Mouse (Mus musculus): Measurements from ENCODE around the gene Nudt17. TPM values are rescaled to one million over a fixed set of nuclear protein-coding genes. Genes with fewer than 3 reads are reported as not detected.

The Nudt17 gene
- total and polyA plus RNA-seq, 3 experiments, result 0.21 to 1.9 (median 1.0) TPM

GRCm38 (mm10) chr3:96729403-96729784, 21.0 kb upstream of the Nudt17 start:
- in situ Hi-C loops (cut with MboI; ENCODE audit: low pct_ligation_motif_present, low pct_unique_long_range_greater_than_20kb, low sequenced_read_pairs), result no loop called here
- Histone ChIP-seq H3K4me2 (ENCODE audit: insufficient read depth, low read depth, poor library complexity, severe bottlenecking) (peak overlapping the region; percentile 99; the same call in 1 of the 2 replicates), H3K36me3 (replicated peaks in 1 of 2; ENCODE audit: control insufficient read depth in 1 of 2, insufficient read depth in 1 of 2, low read length in 1 of 2) (peaks cover 4 to 21% of the 10 kb centered on the region in 2 experiments), H3K9me3 (replicated peaks; ENCODE audit: low read length) (no peaks in the 10 kb centered on the region), H3K27me3 (replicated peaks) (no peaks in the 10 kb centered on the region), H3K27ac (ENCODE audit: insufficient read depth, low read depth) (no peak overlapping the region), H3K9ac (ENCODE audit: insufficient read depth, low read depth) (no peak overlapping the region; the same call in 1 of the 2 replicates), H3K4me3 (replicated peaks in 1 of 3; ENCODE audit: low read depth in 2 of 3, low read length in 2 of 3, poor library complexity in 1 of 3) (peak overlapping the region in 2 of 3 experiments; percentile 91 to 96), H3K79me2 (replicated peaks; ENCODE audit: control insufficient read depth, extremely low read depth, insufficient read depth, poor library complexity, severe bottlenecking) (peaks cover 62% of the 10 kb centered on the region), H3K4me1 (ENCODE audit: control insufficient read depth in 1 of 2, insufficient read depth in 2 of 2) (peaks cover 9 to 51% of the 10 kb centered on the region in 2 experiments)
- peak; percentile 45 for DNase-seq (ENCODE audit: extremely low read depth)
- dilution Hi-C loops (cut with MboI; ENCODE audit: extremely low pct_ligation_motif_present, extremely low pct_unique_long_range_greater_than_20kb, low sequenced_read_pairs), result no loop called here
- no peak for TF ChIP-seq TBP (conservative IDR thresholded peaks at IDR 0.05; ENCODE audit: low read depth, low read length)
- TF ChIP-seq ZNF384 (IDR thresholded peaks at IDR 0.05; ENCODE audit: low read depth, low read length), result peak; percentile 96
- peak; percentile 11 to 39; a peak in 2 of 4 replicates for TF ChIP-seq CTCF (conservative IDR thresholded peaks at IDR 0.05 in 1 of 2, IDR thresholded peaks at IDR 0.05 in 1 of 2; ENCODE audit: low read depth in 2 of 2, low read length in 2 of 2)

GRCm38 (mm10) chr3:96728634-96729402, 20.5 kb upstream of the Nudt17 start:
- peak overlapping the region; percentile 99 for H3K4me2 ChIP-seq (ENCODE audit: insufficient read depth, low read depth, poor library complexity, severe bottlenecking)
- peaks cover 7 to 45% of the 10 kb centered on the region in 2 experiments for H3K4me1 ChIP-seq (ENCODE audit: control insufficient read depth in 1 of 2, insufficient read depth in 2 of 2)
- dilution Hi-C loops (cut with MboI; ENCODE audit: extremely low pct_ligation_motif_present, extremely low pct_unique_long_range_greater_than_20kb, low sequenced_read_pairs) (no loop called here), in situ Hi-C loops (cut with MboI; ENCODE audit: low pct_ligation_motif_present, low pct_unique_long_range_greater_than_20kb, low sequenced_read_pairs) (no loop called here)
- H3K4me3 ChIP-seq (replicated peaks in 1 of 3; ENCODE audit: low read depth in 2 of 3, low read length in 2 of 3, poor library complexity in 1 of 3), result peak overlapping the region; percentile 82 to 96 (median 91)
- peaks cover 62% of the 10 kb centered on the region for H3K79me2 ChIP-seq (replicated peaks; ENCODE audit: control insufficient read depth, extremely low read depth, insufficient read depth, poor library complexity, severe bottlenecking)
- TF ChIP-seq MAZ (IDR thresholded peaks at IDR 0.05; ENCODE audit: low read depth, low read length) (no peak), CTCF (conservative IDR thresholded peaks at IDR 0.05 in 1 of 2, IDR thresholded peaks at IDR 0.05 in 1 of 2; ENCODE audit: low read depth in 2 of 2, low read length in 2 of 2) (no peak), UBTF (IDR thresholded peaks at IDR 0.05; ENCODE audit: low read depth, low read length) (no peak), MXI1 (IDR thresholded peaks at IDR 0.05; ENCODE audit: low read depth, low read length) (peak; percentile 51; the same call in 1 of the 2 replicates), SIN3A (IDR thresholded peaks at IDR 0.05; ENCODE audit: low read length) (no peak), PAX5 (IDR thresholded peaks at IDR 0.05; ENCODE audit: low read length) (no peak), E2F4 (IDR thresholded peaks at IDR 0.05; ENCODE audit: insufficient replicate concordance, low read depth, low read length) (no peak), JUND (conservative IDR thresholded peaks at IDR 0.05; ENCODE audit: low read depth, low read length) (no peak)
- no peak overlapping the region for H3K27ac ChIP-seq (ENCODE audit: insufficient read depth, low read depth)
- no peak for DNase-seq (ENCODE audit: extremely low read depth)
- peaks cover 5 to 25% of the 10 kb centered on the region in 2 experiments for H3K36me3 ChIP-seq (replicated peaks in 1 of 2; ENCODE audit: control insufficient read depth in 1 of 2, insufficient read depth in 1 of 2, low read length in 1 of 2)
- peak overlapping the region; percentile 98 for H3K9ac ChIP-seq (ENCODE audit: insufficient read depth, low read depth)
- H3K9me3 ChIP-seq (replicated peaks; ENCODE audit: low read length), result no peaks in the 10 kb centered on the region
- no peaks in the 10 kb centered on the region for H3K27me3 ChIP-seq (replicated peaks)

All from CH12.LX (cell line).